Mouse (Mus musculus) liver, embryonic 11.5 days (tissue): Measurements from ENCODE around the gene Armh3. TPM values are rescaled to one million over a fixed set of nuclear protein-coding genes. Genes with fewer than 3 reads are reported as not detected.
A peak's percentile ranks its signal among the peaks of the same experiment; 100 is the strongest.
"Not testable (repeated sequence)": the region's sequence is repeated elsewhere in the genome, so short reads cannot be mapped to it uniquely, and the experiment has no call there.

ENCODE experiments used
- ATAC-seq: fragments of 200-750 bp; cut with Nextera tagmentation; replicated peaks from 2 replicates; pipeline ENCODE4 v1.8.0; 2017; ENCODE audit warnings: moderate number of reproducible peaks, mild to moderate bottlenecking, moderate TSS enrichment, moderate library complexity; ENCODE audit not compliant: low FRiP score
- DNase-seq: peaks from one replicate; pipeline ENCODE4 v3.0.0-alpha.2; 2017; ENCODE audit warnings: low spot score
- H3K27ac ChIP-seq: fragments of 300-500 bp; sonication (generic); 2 replicates; pipeline ENCODE4 v1.5.1; 2014; ENCODE audit warnings: mild to moderate bottlenecking, low read depth, low read length, control low read depth
- H3K27me3 ChIP-seq: fragments of 300-500 bp; sonication (generic); replicated peaks from 2 replicates; pipeline ENCODE4 v1.6.1; 2014; ENCODE audit warnings: low read length, mixed read lengths; ENCODE audit not compliant: control insufficient read depth, insufficient read depth
- H3K36me3 ChIP-seq: fragments of 300-500 bp; sonication (generic); 2 replicates; pipeline ENCODE4 v1.6.1; 2014; ENCODE audit warnings: mild to moderate bottlenecking, low read length, moderate library complexity, mixed read lengths; ENCODE audit not compliant: control insufficient read depth, insufficient read depth
- H3K4me1 ChIP-seq: fragments of 300-500 bp; sonication (generic); replicated peaks from 2 replicates; pipeline ENCODE4 v1.6.1; 2014; ENCODE audit warnings: low read length, mixed read lengths; ENCODE audit not compliant: control insufficient read depth, insufficient read depth
- H3K4me2 ChIP-seq: fragments of 300-500 bp; sonication (generic); 2 replicates; pipeline ENCODE4 v1.6.1; 2014; ENCODE audit warnings: mild to moderate bottlenecking, control low read depth, moderate library complexity
- H3K4me3 ChIP-seq: fragments of 300-500 bp; sonication (generic); 2 replicates; pipeline ENCODE4 v1.5.1; 2014; ENCODE audit warnings: low read depth, low read length, control low read depth
- H3K9ac ChIP-seq: fragments of 300-500 bp; sonication (generic); 2 replicates; pipeline ENCODE4 v1.6.1; 2014; ENCODE audit warnings: low read depth, low read length, control low read depth
- H3K9me3 ChIP-seq: fragments of 300-500 bp; sonication (generic); 2 replicates; pipeline ENCODE4 v1.6.1; 2016; ENCODE audit warnings: low read length, inconsistent platforms, mixed read lengths; ENCODE audit not compliant: control insufficient read depth
- WGBS: fragments of 180-500 bp; shearing (Covaris S2); extraction: QIAGEN DNeasy Blood & Tissue Kit; methylation state at CpG from one replicate; pipeline ENCODE4 v1.1.7; 2014; 5-methylcytosine and 5-hydroxymethylcytosine counted together
- polyA plus RNA-seq: library from polyadenylated mRNA; unstranded; fragments of >200 nt; fragmentation: Nextera tagmentation; extraction: Ambion mirVana; gene quantifications from 2 replicates; pipeline ENCODE4 v1.2.1, GENCODE M21; 2014

Gene Armh3
- polyA plus RNA-seq, 1 experiment from 2014 or later: 9.2 TPM

GRCm38 (mm10) chr19:46003371-46004226 lies 5.3 kb upstream of the Armh3 start, which contains the start of gene Hps6:
Gene Hps6 (plus strand): TSS chr19:46003508.
- Histone ChIP-seq H3K4me3 (peak within 1 kb of the TSS; percentile 80), H3K9me3 (no peaks in the 10 kb centered on the region), H3K4me1 (peaks cover 6% of the 10 kb centered on the region), H3K27ac (peak within 1 kb of the TSS; percentile 50; the same call in 1 of the 2 replicates), H3K9ac (peak within 1 kb of the TSS; percentile 77), H3K4me2 (peak within 1 kb of the TSS; percentile 96), H3K36me3 (no peaks in the 10 kb centered on the region; the same call in 1 of the 2 replicates), H3K27me3 (no peaks in the 10 kb centered on the region)
- WGBS: 2% methylated on average over 70 of the region's 70 CpGs
- DNase-seq (peak; percentile 88), ATAC-seq (peak; percentile 90)

GRCm38 (mm10) chr19:46002279-46002678 lies 4.0 kb upstream of the Armh3 start:
- no peaks in the 10 kb centered on the region for H3K27me3 ChIP-seq
- no peak overlapping the region for H3K27ac ChIP-seq
- H3K36me3 ChIP-seq: no peaks in the 10 kb centered on the region; the same call in 1 of the 2 replicates
- DNase-seq (no peak), ATAC-seq (no peak)
- H3K4me2 ChIP-seq: no peak overlapping the region
- no peaks in the 10 kb centered on the region for H3K9me3 ChIP-seq
- H3K9ac ChIP-seq: no peak overlapping the region
- H3K4me3 ChIP-seq: no peak overlapping the region
- peaks cover 8% of the 10 kb centered on the region for H3K4me1 ChIP-seq
- WGBS: 71% methylated on average over 9 of the region's 9 CpGs

- Histone ChIP-seq H3K9me3 (no peaks in the 10 kb centered on the region), H3K27ac (no peak overlapping the region), H3K36me3 (no peaks in the 10 kb centered on the region; the same call in 1 of the 2 replicates), H3K4me1 (peaks cover 7% of the 10 kb centered on the region), H3K27me3 (no peaks in the 10 kb centered on the region), H3K4me2 (peak overlapping the region; percentile 83), H3K9ac (no peak overlapping the region), H3K4me3 (no peak overlapping the region)
- WGBS: 71% methylated on average over 1 of the region's 1 CpGs
- DNase-seq: no peak
- no peak for ATAC-seq
Observed at GRCm38 (mm10) chr19:45999378-45999777, 1.1 kb upstream of the Armh3 start.

GRCm38 (mm10) chr19:45998694-45999217 lies 468 bp upstream of the Armh3 start:
- 11% methylated on average over 8 of the region's 8 CpGs for WGBS
- Histone ChIP-seq H3K27ac (no peak overlapping the region), H3K27me3 (no peaks in the 10 kb centered on the region)

GRCm38 (mm10) chr19:45997365-45997764 lies 923 bp downstream of the Armh3 start:
- WGBS: 53% methylated on average over 5 of the region's 5 CpGs
- H3K36me3 ChIP-seq: no peaks in the 10 kb centered on the region; the same call in 1 of the 2 replicates
- peak overlapping the region; percentile 64 for H3K4me3 ChIP-seq
- peak overlapping the region; percentile 78 for H3K9ac ChIP-seq
- 0 out of 2 replicates have a peak, but pooled peaks cover 2% of the 10 kb centered on the region for H3K4me1 ChIP-seq
- ATAC-seq: no peak
- H3K27ac ChIP-seq: peak overlapping the region; percentile 53; the same call in 1 of the 2 replicates
- no peaks in the 10 kb centered on the region for H3K9me3 ChIP-seq
- H3K4me2 ChIP-seq: peak overlapping the region; percentile 83
- H3K27me3 ChIP-seq: no peaks in the 10 kb centered on the region
- no peak for DNase-seq

More at GRCm38 (mm10) chr19:45998694-45999217, 468 bp upstream of the Armh3 start:
- H3K9me3 ChIP-seq: no peaks in the 10 kb centered on the region
- ATAC-seq (peak; percentile 9; the same call in 1 of the 2 replicates), DNase-seq (no peak)
- H3K4me1 ChIP-seq: peaks cover 2% of the 10 kb centered on the region; the same call in 1 of the 2 replicates
- peak overlapping the region; percentile 83 for H3K4me2 ChIP-seq
- peak overlapping the region; percentile 64 for H3K4me3 ChIP-seq
- H3K36me3 ChIP-seq: no peaks in the 10 kb centered on the region; the same call in 1 of the 2 replicates
- peak overlapping the region; percentile 78; the same call in 1 of the 2 replicates for H3K9ac ChIP-seq

GRCm38 (mm10) chr19:45993981-45994737 lies 4.1 kb downstream of the Armh3 start:
- Histone ChIP-seq H3K36me3 (no peaks in the 10 kb centered on the region; the same call in 1 of the 2 replicates), H3K4me2 (no peak overlapping the region), H3K4me3 (no peak overlapping the region), H3K27me3 (no peaks in the 10 kb centered on the region), H3K9ac (no peak overlapping the region), H3K27ac (no peak overlapping the region), H3K4me1 (0 out of 2 replicates have a peak, but pooled peaks cover 2% of the 10 kb centered on the region), H3K9me3 (no peaks in the 10 kb centered on the region)
- ATAC-seq (no peak), DNase-seq (no peak)
- 92% methylated on average over 13 of the region's 13 CpGs for WGBS

- H3K4me1 ChIP-seq, H3K27ac ChIP-seq, ATAC-seq, H3K4me3 ChIP-seq, H3K9me3 ChIP-seq, H3K36me3 ChIP-seq, H3K4me2 ChIP-seq, H3K27me3 ChIP-seq, H3K9ac ChIP-seq, DNase-seq: not testable (repeated sequence)
- WGBS: 86% methylated on average over 6 of the region's 6 CpGs
Observed at GRCm38 (mm10) chr19:45993441-45993840, 4.8 kb downstream of the Armh3 start.

- H3K27me3 ChIP-seq: no peaks in the 10 kb centered on the region
- H3K4me1 ChIP-seq: no peaks in the 10 kb centered on the region
- no peak overlapping the region for H3K9ac ChIP-seq
- no peak overlapping the region for H3K4me3 ChIP-seq
- 84% methylated on average over 3 of the region's 3 CpGs for WGBS
- ATAC-seq (no peak), DNase-seq (no peak)
- no peak overlapping the region for H3K4me2 ChIP-seq
- H3K27ac ChIP-seq: no peak overlapping the region
- H3K36me3 ChIP-seq: no peaks in the 10 kb centered on the region; the same call in 1 of the 2 replicates
- no peaks in the 10 kb centered on the region for H3K9me3 ChIP-seq
Observed at GRCm38 (mm10) chr19:45991171-45991570, 7.1 kb downstream of the Armh3 start.
